Mouse (Mus musculus): ENCODE data around the gene Mmd.

- TF ChIP-seq CTCF (IDR thresholded peaks at IDR 0.05; ENCODE audit: control insufficient read depth, insufficient read depth, low read length), result no peak
- no peak for TF ChIP-seq POLR2A (IDR thresholded peaks at IDR 0.05; ENCODE audit: borderline replicate concordance, control insufficient read depth, low read depth, low read length)
Measured at GRCm38 (mm10) chr11:90220022-90220645, 29.1 kb upstream of the Mmd start.
